Mouse (Mus musculus) midbrain, embryonic 10.5 days (tissue): ENCODE measurements around the gene Guk1. TPM values are rescaled to one million over a fixed set of nuclear protein-coding genes. Genes with fewer than 3 reads are reported as not detected.

Experiments used
- DNase-seq: peaks from one replicate; pipeline ENCODE4 v3.0.0-alpha.2; 2017; ENCODE audit warnings: low spot score
- H3K27ac ChIP-seq: fragments of 300-500 bp; sonication (generic); replicated peaks from 2 replicates; pipeline ENCODE4 v1.5.1; 2016; ENCODE audit warnings: mild to moderate bottlenecking
- H3K27me3 ChIP-seq: fragments of 300-500 bp; sonication (generic); 2 replicates; pipeline ENCODE4 v1.6.1; 2016; ENCODE audit warnings: low read depth, mild to moderate bottlenecking; ENCODE audit not compliant: poor library complexity, severe bottlenecking
- H3K36me3 ChIP-seq: fragments of 300-500 bp; sonication (generic); 2 replicates; pipeline ENCODE4 v1.6.1; 2016; ENCODE audit warnings: mild to moderate bottlenecking, moderate library complexity
- H3K4me1 ChIP-seq: fragments of 300-500 bp; sonication (generic); 2 replicates; pipeline ENCODE4 v1.6.1; 2016
- H3K4me3 ChIP-seq: fragments of 300-500 bp; sonication (generic); 2 replicates; pipeline ENCODE4 v1.5.1; 2016; ENCODE audit warnings: mild to moderate bottlenecking, moderate library complexity
- H3K9me3 ChIP-seq: fragments of 300-500 bp; sonication (generic); replicated peaks from 2 replicates; pipeline ENCODE4 v1.6.1; 2016; ENCODE audit warnings: mild to moderate bottlenecking
- WGBS: fragments of 180-500 bp; shearing (Covaris S2); methylation state at CpG from one replicate; pipeline ENCODE4 v1.1.7; 2016; 5-methylcytosine and 5-hydroxymethylcytosine counted together
- polyA plus RNA-seq: library from polyadenylated mRNA; unstranded; fragments of >200 nt; fragmentation: Nextera tagmentation; extraction: Ambion mirVana; gene quantifications from 2 replicates; pipeline ENCODE4 v1.2.1, GENCODE M21; 2016

Guk1 gene
- polyA plus RNA-seq, 1 experiment from 2014 or later = 115 TPM

DNA sequence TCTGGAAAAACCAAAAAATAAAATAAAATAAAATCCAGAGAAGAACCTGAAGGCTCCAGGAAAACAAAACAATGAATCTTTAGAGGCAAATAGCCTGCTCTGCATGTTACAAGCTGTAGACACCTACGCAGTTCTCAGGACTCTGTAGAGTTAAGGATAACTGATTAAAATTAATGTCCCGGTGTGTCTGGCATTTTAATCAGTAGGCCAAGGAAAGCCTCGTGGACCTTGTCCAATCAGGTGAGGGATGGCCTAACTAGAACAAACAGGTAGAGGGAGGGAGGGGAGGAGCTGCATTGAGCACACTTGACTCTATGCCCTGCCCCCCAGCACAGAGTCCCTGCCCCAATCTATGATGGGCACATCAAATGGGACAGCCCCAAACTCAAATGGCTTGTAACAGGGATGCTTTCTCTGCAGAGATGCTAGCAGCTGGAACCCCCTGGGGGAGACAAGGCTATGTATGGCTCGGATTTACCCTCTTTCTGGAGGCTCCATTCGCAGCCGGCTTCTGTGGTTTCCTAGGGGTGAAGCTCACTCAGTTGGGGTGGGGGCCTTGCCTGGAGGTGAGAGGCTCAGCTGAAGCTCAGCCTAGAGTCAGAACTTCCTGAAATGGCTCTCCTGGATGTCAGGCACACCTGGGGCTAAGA is 17.7 kb downstream of the Guk1 start:
- DNase-seq = no peak
- H3K9me3 ChIP-seq = no peaks in the 10 kb centered on the region
- H3K36me3 ChIP-seq = no peaks in the 10 kb centered on the region
- no peak overlapping the region for H3K4me3 ChIP-seq
- peaks cover 52% of the 10 kb centered on the region for H3K27me3 ChIP-seq
- peaks cover 9% of the 10 kb centered on the region for H3K4me1 ChIP-seq
- 65% methylated on average over 6 of the region's 6 CpGs for WGBS
- no peak overlapping the region for H3K27ac ChIP-seq

DNA sequence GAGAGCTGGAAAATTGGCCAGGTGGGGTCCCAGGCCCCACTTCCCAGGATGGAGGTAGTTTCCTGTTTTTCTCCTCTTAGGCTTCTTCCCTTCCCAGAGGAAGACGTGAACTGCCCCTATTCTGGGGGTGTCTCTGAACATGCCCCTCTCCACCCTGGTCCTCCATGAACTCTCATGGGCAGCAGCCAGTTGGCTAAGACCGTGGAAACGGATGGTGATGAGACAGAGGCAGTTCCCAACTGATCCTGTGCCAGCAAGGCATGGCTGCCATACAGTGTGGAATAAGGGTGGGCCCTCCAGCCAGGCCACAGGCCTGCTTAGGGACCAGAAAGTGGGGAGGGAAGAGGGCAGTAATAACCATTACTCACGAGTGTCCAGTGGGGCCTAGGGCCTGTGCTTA is 21.5 kb downstream of the Guk1 start:
- DNase-seq = no peak
- Histone ChIP-seq H3K4me3 (no peak overlapping the region), H3K27me3 (peaks cover 15% of the 10 kb centered on the region), H3K27ac (no peak overlapping the region), H3K9me3 (no peaks in the 10 kb centered on the region), H3K36me3 (no peaks in the 10 kb centered on the region), H3K4me1 (no peaks in the 10 kb centered on the region)
- 79% methylated on average over 4 of the region's 4 CpGs for WGBS

DNA sequence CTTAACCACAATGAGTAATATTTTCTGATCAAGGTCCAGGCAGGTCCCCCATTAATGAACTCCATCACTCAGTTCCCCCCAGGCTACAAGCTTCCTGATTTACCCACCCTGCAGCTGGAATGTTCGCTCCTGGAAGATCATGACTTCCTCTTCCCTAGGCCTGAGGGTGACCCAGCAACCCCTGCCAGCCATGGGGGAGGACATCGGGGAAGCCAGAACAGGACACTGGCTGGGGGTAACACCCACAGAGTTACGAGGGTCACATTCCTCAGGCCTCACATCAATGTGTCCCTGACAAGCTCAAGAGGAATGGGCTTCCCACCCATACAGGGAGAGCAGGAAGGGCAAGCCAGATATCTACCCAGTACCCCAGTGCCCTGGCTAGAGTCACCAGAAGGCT is 22.2 kb downstream of the Guk1 start:
- H3K36me3 ChIP-seq = no peaks in the 10 kb centered on the region
- 85% methylated on average over 3 of the region's 3 CpGs for WGBS
- H3K27me3 ChIP-seq = peaks cover 7% of the 10 kb centered on the region
- no peak overlapping the region for H3K4me3 ChIP-seq
- no peak for DNase-seq
- no peak overlapping the region for H3K27ac ChIP-seq
- no peaks in the 10 kb centered on the region for H3K4me1 ChIP-seq
- H3K9me3 ChIP-seq = no peaks in the 10 kb centered on the region

DNA sequence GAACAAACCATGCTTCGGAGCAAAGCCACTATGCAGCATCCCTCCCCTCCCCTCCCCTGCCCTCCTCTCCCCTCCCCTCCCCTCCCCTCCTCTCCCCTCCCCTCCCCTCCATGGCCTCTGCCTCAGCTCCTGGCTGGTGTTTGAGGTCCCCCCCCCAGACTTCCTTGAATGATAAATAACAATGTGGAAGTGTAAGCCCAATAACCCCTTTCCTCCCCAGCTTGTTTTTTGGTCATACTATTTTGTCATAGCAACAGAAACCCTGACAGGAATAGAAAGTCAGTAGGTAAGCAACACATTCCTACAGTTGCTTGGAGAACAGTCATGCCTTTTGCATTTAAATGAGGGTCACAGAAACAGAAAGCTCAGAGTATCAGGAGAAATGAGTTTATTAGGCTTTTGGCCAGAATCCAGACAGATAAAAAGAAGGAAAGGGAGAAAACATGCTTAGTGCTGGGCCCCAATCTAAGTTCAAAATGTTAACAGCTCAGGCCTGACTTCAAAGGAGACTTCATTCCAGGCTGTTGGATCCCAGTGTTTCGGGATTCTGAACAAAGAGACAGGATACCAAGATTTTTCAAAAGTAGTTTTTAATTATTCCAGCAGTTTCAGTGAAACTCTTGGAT is 26.3 kb downstream of the Guk1 start:
- WGBS = 63% methylated on average over 2 of the region's 2 CpGs
- Histone ChIP-seq H3K27me3 (no peaks in the 10 kb centered on the region), H3K4me3 (no peak overlapping the region), H3K9me3 (no peaks in the 10 kb centered on the region), H3K4me1 (peaks cover 21% of the 10 kb centered on the region), H3K36me3 (no peaks in the 10 kb centered on the region), H3K27ac (no peak overlapping the region)
- DNase-seq = no peak

DNA sequence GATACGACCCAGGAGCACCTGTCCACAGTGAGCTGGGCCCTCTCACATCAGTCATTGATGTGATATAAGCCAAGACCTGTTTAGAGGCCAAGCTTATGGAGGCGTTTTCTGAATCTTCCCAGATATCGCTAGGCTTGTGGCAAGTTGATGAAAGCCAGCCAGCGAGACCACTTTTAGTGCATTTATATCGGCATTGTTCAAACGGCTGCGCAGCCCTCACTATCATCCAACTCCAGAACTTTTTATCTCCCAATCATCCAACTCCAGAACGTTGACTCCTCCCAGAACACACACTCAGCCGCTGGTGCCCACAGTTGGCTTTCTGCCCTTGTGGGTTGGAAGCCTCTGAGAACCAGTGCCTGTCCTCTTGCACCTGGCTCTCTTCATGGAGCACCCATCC is 27.6 kb downstream of the Guk1 start:
- WGBS = 87% methylated on average over 9 of the region's 9 CpGs
- H3K4me3 ChIP-seq = peak overlapping the region; percentile 86
- H3K4me1 ChIP-seq = peaks cover 21% of the 10 kb centered on the region
- DNase-seq = no peak
- no peaks in the 10 kb centered on the region for H3K9me3 ChIP-seq
- no peaks in the 10 kb centered on the region for H3K36me3 ChIP-seq
- peak overlapping the region; percentile 98 for H3K27ac ChIP-seq
- no peaks in the 10 kb centered on the region for H3K27me3 ChIP-seq

DNA sequence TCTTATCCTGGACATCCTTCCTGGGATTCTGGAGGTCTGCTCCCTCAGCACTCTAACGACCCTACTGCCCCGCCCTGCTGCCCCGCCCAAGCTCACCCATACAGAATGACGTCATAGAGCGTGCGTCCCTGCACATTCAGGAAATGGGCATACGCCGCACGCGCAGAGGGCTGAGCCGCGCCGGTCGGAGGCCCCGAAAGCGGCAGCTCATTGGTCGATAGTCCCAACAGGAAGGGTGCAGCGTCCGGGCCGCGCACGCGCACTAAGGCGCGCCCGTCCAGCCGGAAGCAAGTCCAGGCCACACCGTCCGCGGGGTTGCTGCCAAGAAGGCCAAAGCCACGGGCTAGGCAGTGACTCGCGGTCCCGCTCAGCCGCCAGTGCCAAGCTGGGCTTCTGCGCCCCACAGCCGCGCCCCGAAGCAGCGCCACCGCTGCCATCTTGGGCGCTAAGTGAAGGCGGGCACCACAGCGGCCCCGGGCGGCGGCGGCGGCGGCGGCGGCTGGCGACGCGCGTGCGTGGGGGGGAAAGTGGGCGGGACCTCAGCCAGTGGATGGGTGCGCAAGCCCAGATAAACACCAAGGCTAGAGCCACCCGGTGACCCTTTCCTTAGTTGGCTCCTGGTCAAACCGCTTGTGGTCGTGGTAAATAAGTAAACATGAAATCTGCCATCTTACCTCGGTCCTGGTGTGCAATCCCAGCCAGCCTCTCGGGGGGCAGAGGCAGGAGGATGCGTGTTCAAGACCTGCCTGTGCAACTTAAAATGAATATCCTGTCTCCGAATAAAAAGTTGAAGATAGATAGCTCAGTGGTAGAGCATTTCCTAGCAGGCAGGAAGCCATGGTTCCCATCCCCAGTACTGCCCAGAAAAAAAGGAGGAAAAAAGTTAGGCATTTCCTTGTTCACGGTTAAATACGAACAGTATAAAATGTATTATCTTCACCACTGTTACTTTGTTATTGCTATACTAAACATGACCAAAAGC is 28.5 kb downstream of the Guk1 start, which contains the start of gene Iba57:
Iba57 (minus strand) TSS at position 485 of the 982 bp plus-strand sequence.
- no peaks in the 10 kb centered on the region for H3K9me3 ChIP-seq
- WGBS = 3% methylated on average over 68 of the region's 68 CpGs
- H3K27ac ChIP-seq = peak within 1 kb of the TSS; percentile 98
- H3K36me3 ChIP-seq = peaks cover 3% of the 10 kb centered on the region
- DNase-seq = peak; percentile 98
- H3K4me1 ChIP-seq = peaks cover 21% of the 10 kb centered on the region
- no peaks in the 10 kb centered on the region for H3K27me3 ChIP-seq
- peak within 1 kb of the TSS; percentile 86 for H3K4me3 ChIP-seq

DNA sequence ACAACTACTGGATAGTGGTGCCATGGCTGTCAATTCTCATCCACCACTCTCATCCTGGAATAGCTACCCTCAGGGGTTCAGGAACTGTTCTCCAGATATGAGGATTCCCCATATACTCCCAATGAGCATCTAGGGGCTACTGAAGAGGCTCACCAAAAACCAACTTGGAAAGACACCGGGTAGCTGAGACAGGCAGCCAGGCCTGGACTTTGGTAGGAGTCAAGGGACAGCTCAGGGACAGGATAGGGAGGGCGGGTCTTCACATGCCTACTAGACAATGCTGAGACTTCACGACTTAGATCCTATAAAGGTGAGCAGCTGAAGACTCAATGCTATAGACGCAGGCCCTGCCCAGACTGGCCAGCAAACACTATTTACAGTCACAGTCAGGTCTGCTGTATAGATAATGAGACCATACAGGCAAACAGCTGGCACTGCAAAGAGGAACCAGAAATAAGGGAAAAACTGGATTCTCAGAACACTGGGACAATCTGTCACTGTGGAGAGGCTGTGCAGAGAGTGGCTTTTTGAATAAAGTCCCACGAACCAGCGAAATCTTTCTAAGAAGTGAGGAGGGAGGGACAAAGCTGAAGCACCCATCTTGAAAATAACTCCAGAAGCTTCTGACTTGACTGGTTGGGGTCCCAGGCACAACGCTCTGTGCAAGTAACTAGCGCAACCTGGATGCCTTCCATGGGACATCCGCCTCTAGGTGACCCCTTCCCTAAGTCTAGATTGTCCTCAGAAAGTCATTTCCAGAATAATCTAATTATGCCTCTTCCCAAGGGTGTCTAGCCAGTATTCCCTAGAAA is 29.4 kb downstream of the Guk1 start:
- no peaks in the 10 kb centered on the region for H3K27me3 ChIP-seq
- peak overlapping the region; percentile 86 for H3K4me3 ChIP-seq
- no peaks in the 10 kb centered on the region for H3K9me3 ChIP-seq
- H3K4me1 ChIP-seq = peaks cover 21% of the 10 kb centered on the region
- 54% methylated on average over 9 of the region's 9 CpGs for WGBS
- H3K27ac ChIP-seq = peak overlapping the region; percentile 98
- H3K36me3 ChIP-seq = peaks cover 12% of the 10 kb centered on the region
- no peak for DNase-seq

DNA sequence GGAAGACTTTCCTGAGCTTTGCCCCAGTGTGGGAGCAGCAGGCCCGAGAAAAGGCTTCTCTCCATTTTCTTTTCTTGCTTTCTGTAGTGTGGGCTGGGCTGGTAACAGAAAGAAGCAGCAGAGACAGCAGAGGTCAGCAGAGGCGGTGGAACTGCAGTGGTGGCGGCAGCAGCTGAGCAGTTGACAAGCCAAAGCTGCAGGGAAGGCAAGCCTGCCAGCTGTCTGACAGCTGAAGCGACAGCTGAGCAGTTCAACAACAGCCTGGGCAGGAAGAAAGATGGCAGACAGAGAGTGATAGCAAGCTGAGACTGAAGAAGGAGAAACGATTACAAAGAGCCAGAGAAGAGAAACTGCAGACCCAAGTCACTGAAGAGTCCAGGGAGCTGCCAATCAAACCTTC is 30.6 kb downstream of the Guk1 start:
- 84% methylated on average over 5 of the region's 5 CpGs for WGBS

DNA sequence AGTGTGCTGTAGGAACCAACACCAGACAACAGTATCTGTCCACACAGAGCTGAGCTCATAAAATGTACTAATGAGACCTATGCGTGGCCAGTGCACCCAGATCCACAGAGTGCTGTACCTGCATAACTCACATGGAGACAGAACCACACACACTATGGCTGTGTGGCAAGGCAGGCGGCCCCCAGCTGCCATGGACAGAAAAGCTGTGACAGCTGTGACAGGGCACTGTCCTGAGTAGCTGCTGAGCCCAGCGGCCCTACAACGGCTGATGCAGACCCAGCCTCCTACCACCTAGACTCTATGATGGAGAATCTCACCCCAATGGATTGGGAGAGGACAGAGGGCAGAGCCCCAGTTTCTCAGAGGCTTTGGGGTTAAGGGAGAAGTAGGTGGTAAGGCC is 32.5 kb downstream of the Guk1 start:
- Histone ChIP-seq H3K27me3 (no peaks in the 10 kb centered on the region), H3K9me3 (no peaks in the 10 kb centered on the region), H3K27ac (no peak overlapping the region), H3K4me1 (peaks cover 21% of the 10 kb centered on the region), H3K36me3 (peaks cover 31% of the 10 kb centered on the region), H3K4me3 (no peak overlapping the region)
- DNase-seq = no peak
- 82% methylated on average over 4 of the region's 4 CpGs for WGBS

More for the DNA sequence above, 30.6 kb downstream of the Guk1 start:
- Histone ChIP-seq H3K27ac (no peak overlapping the region), H3K36me3 (peaks cover 20% of the 10 kb centered on the region), H3K4me3 (no peak overlapping the region), H3K4me1 (peaks cover 21% of the 10 kb centered on the region), H3K27me3 (no peaks in the 10 kb centered on the region), H3K9me3 (no peaks in the 10 kb centered on the region)
- DNase-seq = no peak

DNA sequence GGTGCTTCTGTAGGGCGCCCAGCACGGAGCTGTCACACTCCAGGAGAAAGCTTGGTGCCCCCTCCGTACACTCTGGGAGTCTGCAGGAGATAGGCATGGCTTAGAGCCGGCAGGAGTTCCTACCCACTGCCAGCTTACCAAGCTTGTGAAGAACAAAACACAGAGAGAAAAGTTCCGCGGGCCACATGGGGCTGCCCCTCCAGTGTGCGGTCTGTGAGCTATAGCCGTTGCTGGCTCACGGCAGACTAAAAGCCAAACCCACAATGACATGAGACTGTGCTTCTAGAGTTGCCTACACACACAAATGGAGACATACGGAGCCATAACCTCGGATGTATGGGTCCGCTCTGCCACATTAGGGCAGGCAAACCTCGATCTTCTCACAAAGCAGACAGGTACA is 32.9 kb downstream of the Guk1 start:
- no peaks in the 10 kb centered on the region for H3K9me3 ChIP-seq
- no peak overlapping the region for H3K27ac ChIP-seq
- 95% methylated on average over 13 of the region's 13 CpGs for WGBS

DNA sequence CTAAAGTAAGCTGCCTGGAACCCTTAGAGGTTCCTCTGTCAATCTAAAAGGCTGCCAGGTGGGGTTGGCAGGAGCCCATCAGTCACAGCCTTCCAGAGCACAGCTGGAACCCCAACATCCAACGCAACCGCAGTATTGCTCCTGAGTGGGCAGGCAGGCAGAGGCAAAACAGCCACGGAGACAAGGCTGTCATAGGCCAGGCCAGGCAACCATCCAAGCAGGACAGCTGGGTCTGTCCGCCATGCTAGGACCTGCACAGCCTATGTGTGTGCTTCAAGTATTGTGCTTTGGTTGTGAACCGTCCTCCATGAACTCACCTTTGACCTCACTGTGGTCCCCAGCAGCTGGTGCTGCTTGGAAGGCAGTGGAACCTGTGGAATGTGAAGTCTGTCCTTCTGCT is 36.1 kb downstream of the Guk1 start:
- Histone ChIP-seq H3K4me3 (no peak overlapping the region), H3K36me3 (peaks cover 31% of the 10 kb centered on the region), H3K9me3 (no peaks in the 10 kb centered on the region), H3K27ac (no peak overlapping the region), H3K4me1 (no peaks in the 10 kb centered on the region), H3K27me3 (no peaks in the 10 kb centered on the region)
- no peak for DNase-seq
- 91% methylated on average over 5 of the region's 5 CpGs for WGBS

More for the DNA sequence above, 32.9 kb downstream of the Guk1 start:
- Histone ChIP-seq H3K36me3 (peaks cover 31% of the 10 kb centered on the region), H3K27me3 (no peaks in the 10 kb centered on the region), H3K4me1 (peaks cover 16% of the 10 kb centered on the region), H3K4me3 (no peak overlapping the region)
- no peak for DNase-seq

DNA sequence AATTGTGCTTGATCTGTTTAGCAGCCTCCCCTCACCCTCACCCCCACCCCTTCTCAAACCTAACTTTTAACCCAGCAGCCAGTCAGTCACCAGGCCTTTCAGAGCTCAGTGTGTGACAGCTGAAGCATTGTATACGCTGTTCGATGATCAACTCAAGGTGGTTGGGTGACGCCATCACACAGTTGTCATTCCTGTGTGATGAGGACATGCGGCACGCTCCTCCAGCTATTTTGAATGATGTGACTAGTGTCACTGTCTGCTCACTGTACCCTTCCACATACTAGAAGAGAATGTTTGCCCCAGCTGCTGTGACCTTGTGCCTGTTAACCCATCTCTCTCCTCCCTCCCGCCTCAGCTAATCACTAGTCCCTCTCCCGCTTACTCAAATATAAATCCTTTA is 37.8 kb downstream of the Guk1 start:
- H3K27me3 ChIP-seq = no peaks in the 10 kb centered on the region
- DNase-seq = no peak
- no peak overlapping the region for H3K27ac ChIP-seq
- no peaks in the 10 kb centered on the region for H3K9me3 ChIP-seq
- H3K4me3 ChIP-seq = no peak overlapping the region
- WGBS = 91% methylated on average over 7 of the region's 7 CpGs
- H3K4me1 ChIP-seq = no peaks in the 10 kb centered on the region
- peaks cover 31% of the 10 kb centered on the region for H3K36me3 ChIP-seq
